ENCODE assay signal across 9 mouse cellular contexts in genomic region chr5:49284776-49285175, GRCm38 (mm10).
DNase-seq lines count a peak whose midpoint lies in the region; ATAC-seq and TF ChIP-seq lines count a peak whose summit lies in the region.
"Had no signal": no experiment of that assay in that cellular context is flagged by ENCODE, and none has a peak within 500 bp of the region (broad histone marks: within the 10 kb centered on the region; RNA-seq: fewer than 3 reads in every experiment).

No protein-coding gene starts in this region.

- H3K27ac ChIP-seq in embryonic facial prominence, embryonic 11.5 days (replicated peaks; ENCODE audit: low read depth, low read length): no peak overlapping the region
- no peak overlapping the region for H3K27ac ChIP-seq in embryonic facial prominence, embryonic 10.5 days (replicated peaks)
- H3K27ac ChIP-seq in stomach, embryonic 14.5 days (ENCODE audit: low read length): no peak overlapping the region
- H3K27ac ChIP-seq in stomach, postnatal 0 days (replicated peaks): no peak overlapping the region
- H3K27ac ChIP-seq in limb, embryonic 15.5 days: no peak overlapping the region
- no peak overlapping the region for H3K27ac ChIP-seq in heart, embryonic 11.5 days (ENCODE audit: low read depth, low read length)
- H3K27ac ChIP-seq: macrophage had no signal

- peak; percentile 1 for DNase-seq in embryonic facial prominence, embryonic 11.5 days (ENCODE audit: low spot score)
- no peak for DNase-seq in embryonic facial prominence, embryonic 10.5 days (ENCODE audit: low spot score)
- DNase-seq in stomach, postnatal 0 days (ENCODE audit: low spot score): no peak
- DNase-seq in urinary bladder, adult 2 months (ENCODE audit: low spot score): no peak
- no peak for DNase-seq in urinary bladder, postnatal 25 days (ENCODE audit: low spot score)

- TF ChIP-seq CTCF in stomach, postnatal 0 days (IDR thresholded peaks at IDR 0.05; ENCODE audit: low read depth): no peak

- no peak overlapping the region for H3K4me2 ChIP-seq in embryonic facial prominence, embryonic 11.5 days (ENCODE audit: low read depth, low read length)
- H3K4me2 ChIP-seq in stomach, embryonic 14.5 days (replicated peaks; ENCODE audit: low read depth, low read length): peak overlapping the region; percentile 29
- no peak overlapping the region for H3K4me2 ChIP-seq in stomach, postnatal 0 days (replicated peaks; ENCODE audit: low read depth)
- H3K4me2 ChIP-seq in limb, embryonic 15.5 days: peak overlapping the region; percentile 44; the same call in 1 of the 2 replicates
- H3K4me2 ChIP-seq in heart, embryonic 11.5 days: no peak overlapping the region

- H3K4me1 ChIP-seq in embryonic facial prominence, embryonic 11.5 days (ENCODE audit: control insufficient read depth, insufficient read depth, low read length): no peaks in the 10 kb centered on the region
- peaks cover 7% of the 10 kb centered on the region for H3K4me1 ChIP-seq in embryonic facial prominence, embryonic 10.5 days
- H3K4me1 ChIP-seq in stomach, embryonic 14.5 days (ENCODE audit: control insufficient read depth, insufficient read depth, low read length): peaks cover 6% of the 10 kb centered on the region; the same call in 1 of the 2 replicates
- no peaks in the 10 kb centered on the region for H3K4me1 ChIP-seq in stomach, postnatal 0 days (replicated peaks; ENCODE audit: control insufficient read depth, insufficient read depth)
- peaks cover 8% of the 10 kb centered on the region for H3K4me1 ChIP-seq in limb, embryonic 15.5 days
- H3K4me1 ChIP-seq in heart, embryonic 11.5 days (ENCODE audit: control insufficient read depth, insufficient read depth, low read length): no peaks in the 10 kb centered on the region

- H3K4me3 ChIP-seq in embryonic facial prominence, embryonic 11.5 days (ENCODE audit: low read depth, low read length): no peak overlapping the region
- H3K4me3 ChIP-seq in embryonic facial prominence, embryonic 10.5 days: no peak overlapping the region
- no peak overlapping the region for H3K4me3 ChIP-seq in stomach, embryonic 14.5 days (ENCODE audit: low read depth, low read length)
- H3K4me3 ChIP-seq in stomach, postnatal 0 days (ENCODE audit: low read depth, low read length): no peak overlapping the region
- 0 out of 2 replicates have a peak overlapping the region, but pooled peaks have one; percentile 21 for H3K4me3 ChIP-seq in limb, embryonic 15.5 days
- H3K4me3 ChIP-seq in heart, embryonic 11.5 days (ENCODE audit: low read depth, low read length): no peak overlapping the region

- ATAC-seq in embryonic facial prominence, embryonic 11.5 days (replicated peaks; ENCODE audit: insufficient number of reproducible peaks, low FRiP score, low TSS enrichment, low read depth): no peak
- no peak for ATAC-seq in stomach, embryonic 14.5 days (ENCODE audit: insufficient number of reproducible peaks, insufficient read depth, low FRiP score, low read depth)
- no peak for ATAC-seq in stomach, postnatal 0 days (ENCODE audit: low FRiP score, low TSS enrichment)
- no peak for ATAC-seq in limb, embryonic 15.5 days (ENCODE audit: insufficient number of reproducible peaks, low FRiP score, low TSS enrichment, low read depth)
- no peak for ATAC-seq in heart, embryonic 11.5 days (replicated peaks; ENCODE audit: insufficient number of reproducible peaks, low FRiP score, low TSS enrichment)

- WGBS in embryonic facial prominence, embryonic 11.5 days: 51% methylated on average over 6 of the region's 6 CpGs
- 60% methylated on average over 6 of the region's 6 CpGs for WGBS in embryonic facial prominence, embryonic 10.5 days
- WGBS in stomach, embryonic 14.5 days: 53% methylated on average over 6 of the region's 6 CpGs
- 50% methylated on average over 6 of the region's 6 CpGs for WGBS in stomach, postnatal 0 days
- 32% methylated on average over 6 of the region's 6 CpGs for WGBS in limb, embryonic 15.5 days
- WGBS in heart, embryonic 11.5 days (ENCODE audit: insufficient replicate concordance): 70% methylated on average over 6 of the region's 6 CpGs

- H3K27me3 ChIP-seq in embryonic facial prominence, embryonic 11.5 days (ENCODE audit: control insufficient read depth, insufficient read depth, low read length): no peaks in the 10 kb centered on the region
- no peaks in the 10 kb centered on the region for H3K27me3 ChIP-seq in embryonic facial prominence, embryonic 10.5 days (replicated peaks; ENCODE audit: low read depth, poor library complexity, severe bottlenecking)
- no peaks in the 10 kb centered on the region for H3K27me3 ChIP-seq in stomach, embryonic 14.5 days (ENCODE audit: control insufficient read depth, insufficient read depth, low read length)
- H3K27me3 ChIP-seq in stomach, postnatal 0 days (ENCODE audit: control insufficient read depth, insufficient read depth, low read length): no peaks in the 10 kb centered on the region
- no peaks in the 10 kb centered on the region for H3K27me3 ChIP-seq in limb, embryonic 15.5 days
- no peaks in the 10 kb centered on the region for H3K27me3 ChIP-seq in heart, embryonic 11.5 days (ENCODE audit: control insufficient read depth, insufficient read depth, low read length)

- TF ChIP-seq EP300 in stomach, postnatal 0 days (optimal IDR thresholded peaks at IDR 0.05): no peak

- H3K9me3 ChIP-seq in embryonic facial prominence, embryonic 11.5 days (replicated peaks; ENCODE audit: control insufficient read depth, low read length): no peaks in the 10 kb centered on the region
- no peaks in the 10 kb centered on the region for H3K9me3 ChIP-seq in embryonic facial prominence, embryonic 10.5 days
- no peaks in the 10 kb centered on the region for H3K9me3 ChIP-seq in stomach, embryonic 14.5 days (ENCODE audit: control insufficient read depth, low read depth, low read length)
- no peaks in the 10 kb centered on the region for H3K9me3 ChIP-seq in stomach, postnatal 0 days (ENCODE audit: control insufficient read depth, low read length)
- H3K9me3 ChIP-seq in limb, embryonic 15.5 days: no peaks in the 10 kb centered on the region
- no peaks in the 10 kb centered on the region for H3K9me3 ChIP-seq in heart, embryonic 11.5 days (replicated peaks; ENCODE audit: control insufficient read depth, low read length)

- H3K36me3 ChIP-seq in embryonic facial prominence, embryonic 11.5 days (replicated peaks; ENCODE audit: control insufficient read depth, insufficient read depth, low read depth, low read length): no peaks in the 10 kb centered on the region
- no peaks in the 10 kb centered on the region for H3K36me3 ChIP-seq in embryonic facial prominence, embryonic 10.5 days (replicated peaks)
- no peaks in the 10 kb centered on the region for H3K36me3 ChIP-seq in stomach, embryonic 14.5 days (ENCODE audit: control insufficient read depth, insufficient read depth, low read length)
- H3K36me3 ChIP-seq in stomach, postnatal 0 days (ENCODE audit: control insufficient read depth, insufficient read depth, low read length): no peaks in the 10 kb centered on the region
- H3K36me3 ChIP-seq in limb, embryonic 15.5 days: no peaks in the 10 kb centered on the region
- no peaks in the 10 kb centered on the region for H3K36me3 ChIP-seq in heart, embryonic 11.5 days (ENCODE audit: control insufficient read depth, insufficient read depth, low read length)

- no peak overlapping the region for H3K9ac ChIP-seq in embryonic facial prominence, embryonic 11.5 days (replicated peaks; ENCODE audit: low read length)
- H3K9ac ChIP-seq in stomach, embryonic 14.5 days (replicated peaks; ENCODE audit: low read depth, low read length): no peak overlapping the region
- H3K9ac ChIP-seq in stomach, postnatal 0 days (ENCODE audit: low read length): no peak overlapping the region
- H3K9ac ChIP-seq in limb, embryonic 15.5 days: no peak overlapping the region
- no peak overlapping the region for H3K9ac ChIP-seq in heart, embryonic 11.5 days (ENCODE audit: low read depth, low read length)

Comparison
In these comparisons a context has a peak if more than half of its experiments do, and no peak if none do; other contexts are left out.
1. H3K4me2 ChIP-seq: peak in stomach, embryonic 14.5 days (single experiment) and limb, embryonic 15.5 days (single experiment); none in embryonic facial prominence, embryonic 11.5 days (single experiment), stomach, postnatal 0 days (single experiment) and heart, embryonic 11.5 days (single experiment).